Mouse (Mus musculus) intestine, postnatal 0 days (tissue): Measurements from ENCODE around the gene Myh7. TPM values are rescaled to one million over a fixed set of nuclear protein-coding genes. Genes with fewer than 3 reads are reported as not detected.
"Not testable (repeated sequence)": the region's sequence is repeated elsewhere in the genome, so short reads cannot be mapped to it uniquely, and the experiment has no call there.

Source experiments
- ATAC-seq: fragments of 200-750 bp; cut with Nextera tagmentation; 2 replicates; pipeline ENCODE4 v1.8.0; 2017; ENCODE audit warnings: mild to moderate bottlenecking, moderate TSS enrichment, moderate library complexity
- H3K27ac ChIP-seq: fragments of 300-500 bp; sonication (generic); 2 replicates; pipeline ENCODE4 v1.5.1; 2014; ENCODE audit warnings: mild to moderate bottlenecking, low read depth, low read length, moderate library complexity
- H3K27me3 ChIP-seq: fragments of 300-500 bp; sonication (generic); replicated peaks from 2 replicates; pipeline ENCODE4 v1.6.1; 2014; ENCODE audit warnings: low read length, mixed read lengths; ENCODE audit not compliant: control insufficient read depth, insufficient read depth
- H3K36me3 ChIP-seq: fragments of 300-500 bp; sonication (generic); 2 replicates; pipeline ENCODE4 v1.6.1; 2014; ENCODE audit warnings: mild to moderate bottlenecking, moderate library complexity; ENCODE audit not compliant: control insufficient read depth, insufficient read depth
- H3K4me1 ChIP-seq: fragments of 300-500 bp; sonication (generic); replicated peaks from 2 replicates; pipeline ENCODE4 v1.6.1; 2014; ENCODE audit warnings: antibody characterized with exemption, low read length, mixed read lengths; ENCODE audit not compliant: control insufficient read depth, insufficient read depth
- H3K4me2 ChIP-seq: fragments of 300-500 bp; sonication (generic); replicated peaks from 2 replicates; pipeline ENCODE4 v1.6.1; 2014; ENCODE audit warnings: low read depth, mild to moderate bottlenecking, moderate library complexity
- H3K4me3 ChIP-seq: fragments of 300-500 bp; sonication (generic); 2 replicates; pipeline ENCODE4 v1.5.1; 2014; ENCODE audit warnings: low read depth, low read length
- H3K9ac ChIP-seq: fragments of 300-500 bp; sonication (generic); 2 replicates; pipeline ENCODE4 v1.6.1; 2014; ENCODE audit warnings: mild to moderate bottlenecking, low read depth, low read length
- H3K9me3 ChIP-seq: fragments of 300-500 bp; sonication (generic); 2 replicates; pipeline ENCODE4 v1.6.1; 2016; ENCODE audit warnings: mixed run types; ENCODE audit not compliant: control insufficient read depth
- CTCF ChIP-seq: sonication (generic); IDR thresholded peaks from 2 replicates; pipeline ENCODE4 v1.5.1; 2016; ENCODE audit warnings: low read depth, mild to moderate bottlenecking, control low read depth, antibody characterized with exemption, moderate library complexity
- WGBS: fragments of 180-500 bp; shearing (Covaris S2); extraction: QIAGEN DNeasy Blood & Tissue Kit; methylation state at CpG from one replicate; pipeline ENCODE4 v1.1.7; 2014; 5-methylcytosine and 5-hydroxymethylcytosine counted together
- polyA plus RNA-seq: library from polyadenylated mRNA; unstranded; fragments of >200 nt; fragmentation: Nextera tagmentation; extraction: Ambion mirVana; gene quantifications from 2 replicates; pipeline ENCODE4 v1.2.1, GENCODE M21; 2015

Myh7 gene
- polyA plus RNA-seq, 1 experiment from 2014 or later = 3.9 TPM

DNA sequence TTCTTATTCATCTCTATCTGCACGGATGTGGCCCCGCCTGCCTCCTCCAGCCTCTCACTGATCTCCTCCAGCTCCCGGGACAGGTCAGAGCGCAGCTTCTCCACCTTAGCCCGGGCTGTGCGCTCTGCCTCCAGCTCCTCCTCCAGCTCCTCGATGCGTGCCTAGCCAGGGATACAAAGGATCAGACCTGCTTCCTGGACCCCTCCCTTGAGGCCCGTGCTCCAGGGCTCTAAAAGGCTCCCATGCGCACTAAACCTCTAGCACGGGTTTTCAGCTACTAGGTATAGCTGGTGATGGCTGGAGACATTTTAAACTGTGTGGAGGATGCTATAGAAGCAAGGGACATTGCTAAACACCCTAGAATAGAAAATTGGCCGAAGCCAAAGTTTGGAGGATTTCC is 43.9 kb downstream of the Myh7 start:
- H3K27ac ChIP-seq = no peak overlapping the region
- H3K4me2 ChIP-seq = no peak overlapping the region
- no peaks in the 10 kb centered on the region for H3K27me3 ChIP-seq
- no peak overlapping the region for H3K9ac ChIP-seq
- H3K36me3 ChIP-seq = no peaks in the 10 kb centered on the region
- no peak for TF ChIP-seq CTCF
- H3K9me3 ChIP-seq = no peaks in the 10 kb centered on the region
- H3K4me3 ChIP-seq = no peak overlapping the region
- no peaks in the 10 kb centered on the region for H3K4me1 ChIP-seq
- 53% methylated on average over 12 of the region's 12 CpGs for WGBS
- ATAC-seq = no peak

DNA sequence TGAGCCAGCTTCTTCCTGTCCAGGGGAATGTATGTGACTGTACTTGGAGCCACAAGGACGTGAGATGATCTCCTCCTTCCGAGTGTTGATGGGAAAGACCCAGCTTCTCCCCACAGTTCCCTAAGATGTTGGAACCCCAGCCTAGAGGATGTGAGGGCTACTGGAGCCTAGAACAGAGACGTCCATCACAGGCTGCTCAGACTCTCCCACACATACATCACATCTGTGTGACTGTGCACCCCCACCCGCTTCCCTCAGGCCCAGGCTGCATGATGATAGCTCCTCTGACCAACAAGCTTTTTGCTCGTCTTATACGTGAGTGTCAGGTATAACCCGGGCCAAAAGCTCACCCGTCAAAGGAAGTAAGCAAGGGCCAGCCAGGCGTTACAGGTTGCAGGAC is 45.6 kb downstream of the Myh7 start:
- Histone ChIP-seq H3K27me3 (no peaks in the 10 kb centered on the region), H3K36me3 (no peaks in the 10 kb centered on the region), H3K4me3 (no peak overlapping the region), H3K4me2 (no peak overlapping the region), H3K4me1 (no peaks in the 10 kb centered on the region), H3K9ac (no peak overlapping the region), H3K9me3 (no peaks in the 10 kb centered on the region), H3K27ac (no peak overlapping the region)
- no peak for ATAC-seq
- WGBS = 82% methylated on average over 9 of the region's 9 CpGs
- TF ChIP-seq CTCF = no peak

DNA sequence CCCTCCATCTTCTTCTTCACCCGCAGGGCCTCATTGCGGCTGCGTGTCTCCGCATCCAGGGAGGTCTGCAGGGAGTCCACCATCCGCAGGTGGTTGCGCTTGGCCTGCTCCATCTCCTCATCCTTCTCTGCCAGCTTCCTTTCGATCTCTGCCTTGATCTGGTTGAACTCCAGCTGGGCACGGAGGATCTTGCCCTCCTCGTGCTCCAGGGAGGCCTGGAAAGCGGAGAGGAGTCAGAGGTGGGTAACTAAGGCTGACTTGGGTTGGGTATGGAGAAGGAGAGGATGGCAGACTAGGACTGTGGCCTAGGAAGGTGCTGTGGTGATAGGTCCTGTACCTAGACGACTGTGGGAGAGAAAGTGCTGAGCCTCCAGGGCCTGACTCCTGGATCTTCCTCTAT is 47.4 kb downstream of the Myh7 start:
- H3K9ac ChIP-seq, H3K27ac ChIP-seq, H3K4me1 ChIP-seq, H3K27me3 ChIP-seq, H3K36me3 ChIP-seq, H3K4me2 ChIP-seq, ATAC-seq, H3K4me3 ChIP-seq, H3K9me3 ChIP-seq: not testable (repeated sequence)
- WGBS = 91% methylated on average over 9 of the region's 11 CpGs

DNA sequence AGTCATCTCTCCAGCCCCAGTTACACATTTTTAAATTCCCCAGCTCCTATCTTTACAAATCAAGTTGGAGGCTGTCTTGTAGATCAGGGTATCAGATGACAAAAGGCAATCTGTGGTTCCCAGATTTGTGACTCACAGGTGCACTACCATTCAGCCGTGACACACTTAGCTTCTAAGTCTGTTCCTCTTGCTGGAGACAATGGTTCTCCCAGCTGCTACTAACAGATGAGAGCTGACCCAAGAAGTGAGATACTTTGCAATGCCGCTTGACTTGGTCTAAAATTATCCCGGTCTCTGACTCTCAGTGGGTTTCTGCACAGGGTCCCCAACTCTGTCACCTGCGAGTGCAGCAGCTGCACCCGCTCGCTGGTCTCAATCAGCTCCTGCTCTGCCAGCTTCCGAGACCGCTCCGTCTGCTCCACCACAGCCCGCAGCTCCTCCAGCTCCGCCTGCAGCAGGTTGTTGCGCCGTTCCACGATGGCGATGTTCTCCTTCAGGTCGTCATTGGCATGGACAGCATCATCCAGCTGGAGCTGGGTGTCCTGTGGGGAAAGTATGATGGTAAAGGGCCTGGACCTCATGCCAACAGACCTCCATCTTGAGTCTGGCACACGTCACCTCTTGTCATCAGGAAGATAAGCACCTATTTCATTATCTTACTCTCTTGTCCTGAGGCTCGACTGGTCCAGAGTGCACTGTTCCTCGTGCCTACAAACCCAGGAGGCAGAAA is 48.3 kb downstream of the Myh7 start:
- H3K4me1 ChIP-seq = no peaks in the 10 kb centered on the region
- ATAC-seq = no peak
- 72% methylated on average over 19 of the region's 19 CpGs for WGBS
- H3K4me3 ChIP-seq = no peak overlapping the region
- H3K4me2 ChIP-seq = no peak overlapping the region
- no peak overlapping the region for H3K27ac ChIP-seq
- no peaks in the 10 kb centered on the region for H3K27me3 ChIP-seq
- TF ChIP-seq CTCF = no peak
- H3K36me3 ChIP-seq = no peaks in the 10 kb centered on the region
- H3K9me3 ChIP-seq = no peaks in the 10 kb centered on the region
- no peak overlapping the region for H3K9ac ChIP-seq

DNA sequence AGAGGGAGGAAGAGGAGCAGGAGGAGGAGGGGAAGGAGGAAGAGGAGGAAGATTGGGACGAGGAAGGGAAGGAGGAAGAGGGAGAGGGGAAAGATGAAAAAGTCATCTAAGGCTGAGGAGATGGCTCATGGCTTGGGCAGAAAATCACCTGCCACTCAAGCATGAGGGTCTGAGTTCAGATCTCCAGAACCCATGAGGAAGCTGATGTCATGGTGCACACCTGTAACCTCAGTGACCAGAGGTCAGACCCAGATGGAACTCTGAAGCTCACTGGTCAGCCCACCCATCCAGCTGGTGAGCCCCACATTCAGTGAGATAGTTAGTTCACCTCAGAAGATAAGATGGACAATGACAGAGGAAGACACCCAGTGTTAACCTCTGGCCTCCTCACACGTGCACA is 49.5 kb downstream of the Myh7 start:
- H3K27me3 ChIP-seq = no peaks in the 10 kb centered on the region
- H3K36me3 ChIP-seq = no peaks in the 10 kb centered on the region
- H3K9me3 ChIP-seq = no peaks in the 10 kb centered on the region
- no peaks in the 10 kb centered on the region for H3K4me1 ChIP-seq
- H3K9ac ChIP-seq = no peak overlapping the region
- ATAC-seq = no peak
- no peak overlapping the region for H3K27ac ChIP-seq
- H3K4me3 ChIP-seq = no peak overlapping the region
- TF ChIP-seq CTCF = no peak
- no peak overlapping the region for H3K4me2 ChIP-seq
- WGBS = 69% methylated on average over 2 of the region's 2 CpGs

DNA sequence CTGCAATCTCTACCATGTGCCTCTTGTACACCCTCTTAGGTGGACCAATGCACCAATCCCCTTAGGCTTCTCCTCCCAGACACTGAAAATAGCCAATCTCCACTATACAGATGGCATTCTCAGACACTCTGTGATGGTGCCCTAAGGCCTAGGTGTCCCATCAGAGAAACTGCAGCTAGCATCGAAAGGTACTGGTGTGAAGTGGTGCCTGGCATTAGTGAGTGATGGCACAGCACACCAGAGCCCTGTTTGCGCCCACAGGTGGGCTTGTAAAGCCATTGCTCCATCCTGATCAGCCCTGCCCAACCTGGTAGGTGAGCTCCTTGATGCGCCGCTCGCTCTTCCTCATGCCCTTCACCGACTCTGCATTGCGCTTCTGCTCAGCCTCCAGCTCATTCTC is 50.5 kb downstream of the Myh7 start:
- Histone ChIP-seq H3K9me3 (no peaks in the 10 kb centered on the region), H3K4me3 (no peak overlapping the region), H3K36me3 (no peaks in the 10 kb centered on the region), H3K9ac (no peak overlapping the region), H3K4me2 (no peak overlapping the region), H3K27ac (no peak overlapping the region), H3K4me1 (no peaks in the 10 kb centered on the region), H3K27me3 (no peaks in the 10 kb centered on the region)
- ATAC-seq = no peak
- TF ChIP-seq CTCF = no peak
- 87% methylated on average over 7 of the region's 7 CpGs for WGBS

DNA sequence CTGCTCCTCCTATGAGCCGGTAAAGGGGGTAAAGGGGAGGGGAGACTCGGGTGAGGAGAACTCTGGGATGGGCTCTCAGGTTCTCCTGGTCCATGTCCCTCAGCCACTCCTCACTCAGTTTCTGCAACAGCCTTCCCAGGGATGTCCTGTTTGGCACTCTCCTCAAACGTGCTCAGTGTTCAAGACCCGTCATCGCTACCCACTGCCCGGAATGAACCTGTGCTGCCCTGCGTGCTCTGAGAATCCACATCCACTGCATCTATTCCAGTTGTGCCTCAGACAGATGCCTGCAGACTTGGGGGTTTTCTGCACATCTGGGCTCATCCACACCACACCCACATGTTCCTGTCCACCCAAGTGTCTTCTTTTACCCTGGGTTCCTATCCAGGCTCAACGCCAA is 51.9 kb downstream of the Myh7 start:
- Histone ChIP-seq H3K4me2 (no peak overlapping the region), H3K36me3 (no peaks in the 10 kb centered on the region)
- WGBS = 87% methylated on average over 8 of the region's 8 CpGs

More for the DNA sequence above, 51.9 kb downstream of the Myh7 start:
- no peak for TF ChIP-seq CTCF
- no peaks in the 10 kb centered on the region for H3K9me3 ChIP-seq
- no peak overlapping the region for H3K4me3 ChIP-seq
- no peak overlapping the region for H3K27ac ChIP-seq
- no peak for ATAC-seq
- H3K9ac ChIP-seq = no peak overlapping the region
- no peaks in the 10 kb centered on the region for H3K27me3 ChIP-seq
- no peaks in the 10 kb centered on the region for H3K4me1 ChIP-seq
